Mouse (Mus musculus) limb, embryonic 11.5 days (tissue): Measurements from ENCODE around the gene Pkig. TPM values are rescaled to one million over a fixed set of nuclear protein-coding genes. Genes with fewer than 3 reads are reported as not detected.

Source experiments
- ATAC-seq: fragments of 200-750 bp; cut with Nextera tagmentation; 2 replicates; pipeline ENCODE4 v1.8.0; 2017; ENCODE audit warnings: low read depth; ENCODE audit not compliant: insufficient number of reproducible peaks, low FRiP score, low TSS enrichment
- DNase-seq: peaks from one replicate; pipeline ENCODE4 v3.0.0-alpha.2; 2015; ENCODE audit warnings: low spot score
- H3K27ac ChIP-seq: fragments of 300-500 bp; sonication (generic); replicated peaks from 2 replicates; pipeline ENCODE4 v1.5.1; 2014; ENCODE audit warnings: low read depth, mild to moderate bottlenecking, low read length
- H3K27me3 ChIP-seq: fragments of 300-500 bp; sonication (generic); 2 replicates; pipeline ENCODE4 v1.6.1; 2014; ENCODE audit warnings: mild to moderate bottlenecking, low read length, mixed read lengths; ENCODE audit not compliant: control insufficient read depth, insufficient read depth
- H3K36me3 ChIP-seq: fragments of 300-500 bp; sonication (generic); 2 replicates; pipeline ENCODE4 v1.6.1; 2014; ENCODE audit warnings: mild to moderate bottlenecking, low read length, moderate library complexity, mixed read lengths; ENCODE audit not compliant: control insufficient read depth, insufficient read depth
- H3K4me1 ChIP-seq: fragments of 300-500 bp; sonication (generic); 2 replicates; pipeline ENCODE4 v1.6.1; 2014; ENCODE audit warnings: low read length, mixed read lengths; ENCODE audit not compliant: control insufficient read depth, insufficient read depth
- H3K4me2 ChIP-seq: fragments of 300-500 bp; sonication (generic); 2 replicates; pipeline ENCODE4 v1.6.1; 2014; ENCODE audit warnings: low read depth, mild to moderate bottlenecking, moderate library complexity; ENCODE audit not compliant: severe bottlenecking
- H3K4me3 ChIP-seq: fragments of 300-500 bp; sonication (generic); 2 replicates; pipeline ENCODE4 v1.5.1; 2014; ENCODE audit warnings: low read depth, low read length
- H3K9ac ChIP-seq: fragments of 300-500 bp; sonication (generic); 2 replicates; pipeline ENCODE4 v1.6.1; 2014; ENCODE audit warnings: mild to moderate bottlenecking, low read length
- H3K9me3 ChIP-seq: fragments of 300-500 bp; sonication (generic); 2 replicates; pipeline ENCODE4 v1.6.1; 2016; ENCODE audit warnings: low read length; ENCODE audit not compliant: control insufficient read depth
- WGBS: fragments of 180-500 bp; shearing (Covaris S2); extraction: QIAGEN DNeasy Blood & Tissue Kit; methylation state at CpG from one replicate; pipeline ENCODE4 v1.1.7; 2014; 5-methylcytosine and 5-hydroxymethylcytosine counted together
- polyA plus RNA-seq: library from polyadenylated mRNA; unstranded; fragments of >200 nt; fragmentation: Nextera tagmentation; extraction: Ambion mirVana; gene quantifications from 2 replicates; pipeline ENCODE4 v1.2.1, GENCODE M21; 2014

Gene Pkig
- polyA plus RNA-seq, 1 experiment from 2014 or later, result 177 TPM

GRCm38 (mm10) chr2:163712473-163712872 lies 54.3 kb downstream of the Pkig start:
- DNase-seq, result no peak
- Histone ChIP-seq H3K27me3 (no peaks in the 10 kb centered on the region), H3K27ac (no peak overlapping the region), H3K4me2 (no peak overlapping the region), H3K4me3 (no peak overlapping the region), H3K9me3 (no peaks in the 10 kb centered on the region), H3K36me3 (no peaks in the 10 kb centered on the region), H3K9ac (no peak overlapping the region), H3K4me1 (0 out of 2 replicates have a peak, but pooled peaks cover 5% of the 10 kb centered on the region)
- 71% methylated on average over 7 of the region's 7 CpGs for WGBS
- ATAC-seq, result no peak

DNA sequence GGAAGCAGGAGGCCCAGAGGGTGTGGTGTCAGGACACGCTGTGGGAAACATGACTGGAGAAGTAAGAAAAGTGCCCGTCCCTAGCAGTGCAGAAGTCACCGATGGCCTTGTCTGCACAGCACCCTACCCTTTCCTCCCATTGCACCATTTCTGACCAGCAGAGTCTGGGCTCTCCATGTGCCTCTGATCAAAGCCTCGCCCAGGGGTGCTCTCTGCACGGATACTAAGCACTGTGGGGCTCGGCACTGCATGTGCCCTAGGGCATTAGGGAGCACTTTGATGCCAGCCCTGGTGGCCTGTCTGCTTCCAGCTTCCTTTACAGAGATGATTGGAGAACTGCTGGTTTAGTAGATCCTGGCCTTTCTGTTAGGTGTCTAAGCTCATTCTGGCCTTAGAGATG lies 54.7 kb downstream of the Pkig start:
- Histone ChIP-seq H3K4me2 (no peak overlapping the region), H3K9me3 (no peaks in the 10 kb centered on the region), H3K27ac (no peak overlapping the region), H3K4me1 (0 out of 2 replicates have a peak, but pooled peaks cover 5% of the 10 kb centered on the region), H3K9ac (no peak overlapping the region), H3K4me3 (no peak overlapping the region), H3K36me3 (no peaks in the 10 kb centered on the region), H3K27me3 (no peaks in the 10 kb centered on the region)
- WGBS, result 88% methylated on average over 6 of the region's 6 CpGs
- DNase-seq (no peak), ATAC-seq (no peak)

- DNase-seq (no peak), ATAC-seq (no peak)
- H3K9ac ChIP-seq, result no peak overlapping the region
- H3K27ac ChIP-seq, result no peak overlapping the region
- H3K27me3 ChIP-seq, result no peaks in the 10 kb centered on the region
- H3K9me3 ChIP-seq, result no peaks in the 10 kb centered on the region
- 89% methylated on average over 3 of the region's 3 CpGs for WGBS
- H3K4me1 ChIP-seq, result 0 out of 2 replicates have a peak, but pooled peaks cover 5% of the 10 kb centered on the region
- H3K36me3 ChIP-seq, result no peaks in the 10 kb centered on the region
- no peak overlapping the region for H3K4me3 ChIP-seq
- H3K4me2 ChIP-seq, result no peak overlapping the region
Observed at GRCm38 (mm10) chr2:163713340-163713739, 55.2 kb downstream of the Pkig start.

GRCm38 (mm10) chr2:163716448-163716847 lies 58.3 kb downstream of the Pkig start:
- DNase-seq (no peak), ATAC-seq (no peak)
- H3K36me3 ChIP-seq, result no peaks in the 10 kb centered on the region; the same call in 1 of the 2 replicates
- no peak overlapping the region for H3K4me3 ChIP-seq
- H3K9me3 ChIP-seq, result no peaks in the 10 kb centered on the region
- H3K4me1 ChIP-seq, result 0 out of 2 replicates have a peak, but pooled peaks cover 7% of the 10 kb centered on the region
- H3K9ac ChIP-seq, result no peak overlapping the region
- WGBS, result 29% methylated on average over 8 of the region's 8 CpGs
- no peak overlapping the region for H3K4me2 ChIP-seq
- no peaks in the 10 kb centered on the region for H3K27me3 ChIP-seq
- 0 out of 2 replicates have a peak overlapping the region, but pooled peaks have one; percentile 18 for H3K27ac ChIP-seq

DNA sequence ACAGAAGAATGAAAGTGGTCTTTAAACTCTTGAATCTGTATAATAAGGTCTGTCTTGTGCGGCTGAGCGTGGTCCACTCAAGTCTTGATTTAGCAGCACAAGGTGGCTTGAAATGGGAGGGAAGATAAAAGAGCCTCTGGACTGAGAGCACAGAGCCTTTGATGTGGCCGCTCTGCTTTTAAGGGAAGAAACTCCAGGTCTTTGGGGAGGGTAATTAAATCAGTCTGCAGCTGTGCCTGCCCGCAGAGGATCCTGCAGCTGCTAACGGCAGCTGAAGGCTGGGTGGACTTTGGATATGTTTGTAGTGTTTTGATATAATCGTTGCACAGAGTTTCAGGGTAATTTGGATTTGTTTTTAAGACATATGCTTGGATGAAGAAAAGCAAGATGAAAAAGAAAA lies 58.7 kb downstream of the Pkig start:
- no peak overlapping the region for H3K4me3 ChIP-seq
- 0 out of 2 replicates have a peak overlapping the region, but pooled peaks have one; percentile 18 for H3K27ac ChIP-seq
- 8% methylated on average over 6 of the region's 6 CpGs for WGBS
- DNase-seq, result peak; percentile 52
- peaks cover 4% of the 10 kb centered on the region; the same call in 1 of the 2 replicates for H3K36me3 ChIP-seq
- no peak for ATAC-seq
- H3K27me3 ChIP-seq, result no peaks in the 10 kb centered on the region
- no peak overlapping the region for H3K4me2 ChIP-seq
- no peaks in the 10 kb centered on the region for H3K9me3 ChIP-seq
- no peak overlapping the region for H3K9ac ChIP-seq
- H3K4me1 ChIP-seq, result 0 out of 2 replicates have a peak, but pooled peaks cover 7% of the 10 kb centered on the region

- Histone ChIP-seq H3K4me3 (no peak overlapping the region), H3K27ac (no peak overlapping the region), H3K36me3 (peaks cover 4% of the 10 kb centered on the region; the same call in 1 of the 2 replicates), H3K9ac (no peak overlapping the region), H3K27me3 (no peaks in the 10 kb centered on the region), H3K9me3 (no peaks in the 10 kb centered on the region), H3K4me2 (no peak overlapping the region), H3K4me1 (0 out of 2 replicates have a peak, but pooled peaks cover 7% of the 10 kb centered on the region)
- WGBS, result 16% methylated on average over 2 of the region's 2 CpGs
- DNase-seq, result no peak
- ATAC-seq, result no peak
Observed at GRCm38 (mm10) chr2:163718526-163718925, 60.3 kb downstream of the Pkig start.

- 38% methylated on average over 9 of the region's 9 CpGs for WGBS
Observed at GRCm38 (mm10) chr2:163718951-163719603, 60.9 kb downstream of the Pkig start.

GRCm38 (mm10) chr2:163719616-163720015 lies 61.4 kb downstream of the Pkig start:
- Histone ChIP-seq H3K36me3 (peaks cover 6% of the 10 kb centered on the region; the same call in 1 of the 2 replicates), H3K9ac (0 out of 2 replicates have a peak overlapping the region, but pooled peaks have one; percentile 22), H3K4me3 (no peak overlapping the region), H3K4me1 (0 out of 2 replicates have a peak, but pooled peaks cover 7% of the 10 kb centered on the region), H3K9me3 (no peaks in the 10 kb centered on the region), H3K27ac (no peak overlapping the region), H3K4me2 (no peak overlapping the region), H3K27me3 (no peaks in the 10 kb centered on the region)
- no peak for DNase-seq
- ATAC-seq, result no peak
- WGBS, result 54% methylated on average over 4 of the region's 4 CpGs

More at GRCm38 (mm10) chr2:163718951-163719603, 60.9 kb downstream of the Pkig start:
- Histone ChIP-seq H3K27ac (no peak overlapping the region), H3K4me3 (no peak overlapping the region), H3K4me2 (no peak overlapping the region), H3K27me3 (no peaks in the 10 kb centered on the region), H3K36me3 (peaks cover 5% of the 10 kb centered on the region; the same call in 1 of the 2 replicates), H3K9me3 (no peaks in the 10 kb centered on the region), H3K9ac (no peak overlapping the region), H3K4me1 (0 out of 2 replicates have a peak, but pooled peaks cover 7% of the 10 kb centered on the region)
- ATAC-seq, result peak; percentile 65; the same call in 1 of the 2 replicates
- peak; percentile 92 for DNase-seq
